Mouse (Mus musculus) kidney, postnatal 25 days (tissue): ENCODE results near the gene Lmo2.
"Not testable (repeated sequence)": the region's sequence is repeated elsewhere in the genome, so short reads cannot be mapped to it uniquely, and the experiment has no call there.

Experiments
- DNase-seq, 2 experiments: peaks; one replicate each; pipeline ENCODE4 v3.0.0; 2021; ENCODE audit warnings: mixed read lengths in 2 of 2

Lmo2 gene

DNA sequence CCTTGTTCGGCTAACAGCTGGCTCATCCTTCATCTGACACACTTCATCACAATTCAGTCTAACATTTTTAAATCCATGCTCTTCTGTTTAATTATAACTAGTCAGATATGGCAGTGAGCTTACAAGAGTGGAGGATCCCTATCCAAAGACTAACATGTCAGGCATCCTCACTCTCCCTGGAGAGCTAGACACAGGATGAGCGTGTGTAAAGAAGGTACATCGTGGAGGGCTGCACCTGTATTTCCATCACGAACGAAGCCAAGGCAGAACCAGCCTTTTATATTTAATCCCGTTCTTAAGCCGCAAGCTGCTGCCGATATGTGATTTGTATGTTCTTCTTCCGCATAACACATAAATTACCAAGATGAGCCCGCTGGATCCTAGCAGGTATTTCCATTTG is 25.4 kb downstream of the Lmo2 start:
- DNase-seq = no peak

DNA sequence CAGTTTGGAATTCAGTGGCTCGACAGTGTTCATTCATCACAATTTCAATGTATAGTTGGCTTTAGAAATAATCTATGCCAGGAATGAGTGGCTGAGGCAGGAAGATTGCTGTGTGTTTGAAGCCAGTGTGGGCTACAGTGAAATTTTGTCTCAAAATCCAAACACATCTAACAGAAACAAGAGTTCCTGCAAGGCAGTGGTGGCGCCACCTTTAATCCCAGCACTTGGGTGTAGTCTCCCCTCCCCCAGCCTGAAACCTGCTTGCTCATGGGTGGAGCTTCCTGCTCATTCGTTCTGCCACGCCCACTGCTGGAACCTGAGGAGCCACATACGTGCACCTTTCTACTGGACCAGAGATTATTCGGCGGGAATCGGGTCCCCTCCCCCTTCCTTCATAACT is 29.8 kb downstream of the Lmo2 start:
- not testable (repeated sequence) for DNase-seq

DNA sequence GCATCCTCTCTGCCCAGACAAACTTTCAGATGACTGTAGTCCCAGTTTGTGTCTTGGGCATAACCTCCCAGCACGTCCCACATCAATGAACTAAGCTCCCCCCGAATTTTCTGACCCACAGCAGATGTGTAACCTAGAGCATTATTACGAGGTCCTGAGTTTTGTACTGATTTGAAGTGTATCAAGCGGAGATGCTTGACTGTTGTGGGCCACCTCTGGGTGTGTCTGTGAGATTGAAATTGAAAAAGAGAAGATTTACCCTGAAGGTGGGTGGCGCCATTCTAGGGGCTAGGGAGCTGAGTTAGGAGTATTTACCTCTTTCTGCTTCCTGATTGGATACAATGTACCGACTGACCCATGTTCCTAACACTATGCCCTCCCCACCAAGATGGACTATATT is 31.9 kb downstream of the Lmo2 start:
- DNase-seq = no peak

DNA sequence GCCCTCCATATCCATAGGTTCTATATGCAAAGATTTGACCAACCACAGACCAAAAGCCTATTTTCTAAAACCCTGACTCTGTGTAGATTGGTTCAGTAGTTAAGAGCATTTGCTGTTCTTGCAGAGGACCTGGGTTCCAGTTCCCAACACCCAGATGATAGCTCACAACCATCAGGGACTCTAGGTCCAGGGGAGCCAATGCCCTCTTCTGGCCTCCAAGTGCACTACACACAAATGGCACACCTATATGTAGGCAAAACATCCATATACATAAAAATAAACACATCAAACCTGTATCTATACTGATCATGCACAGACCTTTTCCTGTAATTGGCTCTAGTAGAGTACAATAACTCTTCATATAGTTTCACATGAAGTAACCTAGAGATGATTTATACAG is 33.5 kb downstream of the Lmo2 start:
- DNase-seq = no peak

DNA sequence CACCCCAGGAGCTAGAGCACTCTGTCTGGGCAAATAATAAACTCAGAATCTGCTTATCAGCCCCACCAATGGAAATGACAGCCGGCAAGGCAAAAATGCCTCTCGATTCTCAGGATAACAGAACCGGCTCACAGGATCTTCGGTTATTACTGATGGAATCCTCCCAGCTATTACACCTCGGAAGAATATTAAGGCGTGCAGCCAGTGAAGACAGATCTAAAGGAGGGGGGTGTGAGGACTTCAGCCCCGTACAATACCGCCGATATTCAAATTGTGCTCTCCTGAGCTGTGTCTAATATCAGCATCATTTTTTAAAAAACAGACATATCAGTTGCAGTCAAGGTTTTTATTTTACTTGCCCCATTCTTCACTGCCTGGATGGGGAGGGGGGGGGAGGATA is 34.4 kb downstream of the Lmo2 start:
- no peak for DNase-seq

DNA sequence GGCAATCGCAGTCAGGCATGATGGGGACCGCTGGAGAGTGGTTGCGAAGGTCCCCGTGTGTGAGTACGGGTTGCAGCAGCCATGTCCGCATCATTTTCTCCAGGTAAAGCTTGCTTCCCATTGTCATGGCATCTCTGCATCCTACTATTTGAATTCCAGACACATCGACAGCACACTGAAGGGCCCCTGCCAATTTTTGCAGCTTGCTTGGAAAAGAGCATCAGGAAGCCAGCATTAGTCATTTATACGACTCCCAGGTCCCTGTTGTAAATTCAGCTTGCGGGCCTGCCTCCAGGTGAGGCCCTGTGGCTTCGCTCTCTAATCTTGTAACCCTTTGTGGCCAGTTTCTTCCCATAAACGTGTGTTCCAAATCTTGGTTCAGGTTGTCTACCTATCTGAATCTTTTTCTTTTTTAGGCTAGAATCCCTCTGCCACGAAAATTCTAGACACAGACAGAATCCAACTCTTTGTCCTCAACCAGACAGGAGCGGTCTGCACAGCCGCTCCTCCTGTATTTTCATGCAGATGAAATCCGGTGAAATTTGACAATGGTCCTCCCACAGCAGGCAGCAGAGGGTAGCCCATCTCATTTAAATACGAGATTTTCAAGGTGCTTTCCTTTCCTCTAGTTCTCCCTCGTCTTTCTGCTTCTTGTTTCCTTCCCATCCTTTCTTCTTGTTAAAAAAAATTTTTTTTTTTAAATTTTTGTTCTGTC is 35.0 kb downstream of the Lmo2 start:
- no peak for DNase-seq

DNA sequence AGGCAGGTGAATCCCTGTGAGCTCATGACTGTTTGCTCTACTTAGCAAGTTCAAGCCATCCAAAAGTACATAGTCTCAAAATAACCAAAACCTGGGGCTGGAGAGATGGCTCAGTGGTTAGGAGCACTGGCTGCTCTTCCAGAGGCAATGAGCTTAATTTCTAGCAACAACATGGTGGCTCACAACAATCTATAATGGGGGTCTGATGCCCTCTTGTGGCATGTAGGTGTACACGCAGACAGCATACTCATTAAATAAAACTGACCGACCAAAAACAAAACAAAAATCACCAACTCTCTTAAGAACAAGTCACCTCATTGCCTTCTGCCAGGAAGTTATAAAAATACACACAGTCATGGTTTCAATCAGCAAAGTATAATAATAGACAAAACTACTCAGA is 43.3 kb downstream of the Lmo2 start:
- DNase-seq = no peak

DNA sequence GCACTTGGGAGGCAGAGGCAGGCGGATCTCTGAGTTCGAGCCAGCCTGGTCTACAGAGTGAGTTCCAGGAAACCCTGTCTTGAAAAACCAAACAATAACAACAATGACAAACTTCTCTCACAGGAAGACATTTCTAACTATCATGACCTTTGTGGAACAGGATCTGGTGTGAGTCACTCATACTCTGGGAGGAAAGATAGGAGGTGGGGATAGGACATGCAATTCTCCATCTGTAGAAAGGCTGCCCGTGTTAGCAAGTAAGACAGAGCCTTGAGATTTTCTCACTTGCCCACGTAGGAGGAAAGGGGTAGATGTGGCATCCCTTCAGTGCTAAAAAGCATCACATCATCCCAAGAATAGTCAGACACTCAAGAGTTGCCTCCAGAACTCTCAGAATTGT is 44.1 kb downstream of the Lmo2 start:
- DNase-seq = no peak

DNA sequence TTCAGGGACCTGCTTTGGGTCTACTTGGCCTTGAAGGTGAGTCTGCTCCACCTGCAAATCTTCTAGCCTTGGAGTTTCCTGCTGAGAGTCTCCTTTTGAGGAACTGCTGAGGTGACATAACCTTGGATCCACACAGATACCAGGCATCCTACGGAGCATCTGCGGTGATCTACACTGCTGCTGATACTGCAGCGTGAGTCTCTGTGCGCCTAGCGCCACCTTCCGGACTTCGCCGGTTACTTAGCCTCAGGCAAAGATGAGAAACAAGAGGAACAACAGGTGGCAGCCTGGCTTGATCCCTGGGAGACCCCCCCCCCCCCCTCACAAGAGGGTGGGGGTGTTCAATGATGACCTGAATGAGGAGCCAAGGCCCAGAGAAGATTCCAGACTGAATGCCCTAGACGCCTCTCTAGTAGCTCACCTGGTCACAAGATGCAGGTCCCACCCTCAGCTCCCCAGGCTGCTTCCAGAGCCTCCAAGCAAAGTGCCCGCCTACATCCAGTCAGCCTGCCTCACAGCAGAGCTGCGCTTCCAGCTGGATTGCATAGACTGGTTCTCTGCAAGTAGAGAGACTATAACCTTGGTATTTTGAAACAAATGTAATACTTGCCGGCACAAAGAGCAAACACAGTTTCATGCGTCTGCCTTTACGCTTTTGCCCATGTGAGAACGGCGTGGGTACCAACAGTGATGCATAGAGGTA is 45.1 kb downstream of the Lmo2 start:
- peak; percentile 42 to 50 for DNase-seq

DNA sequence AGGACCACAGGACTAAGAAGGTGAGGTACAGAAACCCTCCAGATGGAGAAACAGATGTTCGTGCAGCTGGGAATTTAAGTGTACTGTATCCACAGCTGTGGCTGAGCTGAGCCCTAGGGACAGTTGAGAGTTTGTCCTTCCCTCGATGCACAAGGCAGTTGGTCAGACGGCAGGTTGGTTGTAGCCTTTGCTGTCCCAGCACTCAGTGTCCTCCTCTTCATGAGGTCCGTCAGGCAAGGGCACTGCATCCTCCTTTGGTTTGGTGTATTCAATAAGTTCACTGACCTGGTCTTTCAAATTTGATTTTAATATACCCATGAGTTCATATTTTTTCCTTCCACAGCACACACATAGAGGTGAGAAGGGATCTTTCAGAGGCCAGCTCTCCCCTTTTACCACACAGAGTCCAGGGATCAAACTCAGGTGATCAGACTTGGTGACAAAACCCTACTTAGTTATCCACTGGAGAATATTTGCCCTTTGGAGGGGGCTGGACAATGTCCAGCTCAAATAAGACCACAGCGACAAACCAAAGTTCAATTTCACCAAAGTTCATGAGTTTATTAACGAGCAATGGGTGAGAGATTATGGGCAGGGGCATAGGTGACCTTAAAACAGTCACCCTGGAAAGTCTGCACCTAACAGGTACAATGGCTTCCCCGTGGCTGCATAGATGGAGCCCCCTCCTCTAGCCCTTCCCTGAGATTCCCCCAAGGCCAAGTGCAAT is 50.2 kb downstream of the Lmo2 start:
- no peak for DNase-seq

DNA sequence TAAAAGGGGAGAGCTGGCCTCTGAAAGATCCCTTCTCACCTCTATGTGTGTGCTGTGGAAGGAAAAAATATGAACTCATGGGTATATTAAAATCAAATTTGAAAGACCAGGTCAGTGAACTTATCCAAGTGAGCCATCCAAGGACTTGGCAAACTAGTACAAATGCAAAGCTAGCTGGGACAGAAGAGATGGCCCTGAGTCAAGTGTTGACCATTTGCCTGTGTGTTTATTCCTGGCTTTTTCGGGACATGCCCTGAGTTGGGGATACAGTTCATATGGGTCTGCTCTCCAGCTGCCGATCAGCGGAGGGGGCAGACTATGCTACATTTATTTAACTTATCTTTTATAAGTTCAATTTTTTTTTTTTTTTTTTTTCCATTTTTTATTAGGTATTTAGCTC is 51.1 kb downstream of the Lmo2 start:
- DNase-seq = not testable (repeated sequence)

DNA sequence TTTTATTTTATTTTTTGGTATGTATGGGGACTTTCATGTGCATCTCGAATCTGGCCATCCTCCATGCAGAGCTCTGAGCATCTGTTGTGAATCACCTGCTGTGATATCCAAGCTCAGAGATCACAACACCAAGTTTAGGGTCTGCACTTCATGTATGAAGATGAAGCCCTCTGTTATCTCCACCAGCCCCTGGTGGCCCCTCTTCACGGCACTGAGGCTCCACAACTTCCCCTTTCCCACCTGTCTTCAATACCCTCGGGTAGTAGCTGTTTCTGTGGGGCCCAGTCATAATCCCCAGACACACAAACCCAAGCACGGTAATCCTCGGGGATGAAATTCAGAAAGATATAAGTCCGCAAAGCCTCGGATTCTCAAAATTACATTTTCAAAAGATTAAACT is 65.3 kb downstream of the Lmo2 start:
- no peak for DNase-seq

DNA sequence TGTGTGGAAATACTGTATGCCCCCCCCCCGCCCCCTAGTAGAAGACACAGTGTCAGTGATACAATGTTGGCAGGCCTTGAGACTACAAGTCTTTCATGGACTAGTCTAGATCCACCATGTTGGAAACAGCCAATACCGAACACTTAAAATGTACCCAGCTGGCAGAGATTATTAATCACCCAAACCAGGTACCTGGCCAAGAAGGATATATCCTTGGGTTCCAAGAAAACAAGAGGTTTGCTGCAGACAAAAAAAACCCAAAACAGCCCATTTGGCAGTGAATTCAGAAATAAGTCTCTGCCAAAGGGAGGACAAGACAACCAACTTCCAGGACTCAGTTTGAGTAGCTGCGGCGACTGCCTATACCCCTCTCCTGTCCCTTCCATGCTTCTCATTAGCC is 66.9 kb downstream of the Lmo2 start:
- no peak for DNase-seq

DNA sequence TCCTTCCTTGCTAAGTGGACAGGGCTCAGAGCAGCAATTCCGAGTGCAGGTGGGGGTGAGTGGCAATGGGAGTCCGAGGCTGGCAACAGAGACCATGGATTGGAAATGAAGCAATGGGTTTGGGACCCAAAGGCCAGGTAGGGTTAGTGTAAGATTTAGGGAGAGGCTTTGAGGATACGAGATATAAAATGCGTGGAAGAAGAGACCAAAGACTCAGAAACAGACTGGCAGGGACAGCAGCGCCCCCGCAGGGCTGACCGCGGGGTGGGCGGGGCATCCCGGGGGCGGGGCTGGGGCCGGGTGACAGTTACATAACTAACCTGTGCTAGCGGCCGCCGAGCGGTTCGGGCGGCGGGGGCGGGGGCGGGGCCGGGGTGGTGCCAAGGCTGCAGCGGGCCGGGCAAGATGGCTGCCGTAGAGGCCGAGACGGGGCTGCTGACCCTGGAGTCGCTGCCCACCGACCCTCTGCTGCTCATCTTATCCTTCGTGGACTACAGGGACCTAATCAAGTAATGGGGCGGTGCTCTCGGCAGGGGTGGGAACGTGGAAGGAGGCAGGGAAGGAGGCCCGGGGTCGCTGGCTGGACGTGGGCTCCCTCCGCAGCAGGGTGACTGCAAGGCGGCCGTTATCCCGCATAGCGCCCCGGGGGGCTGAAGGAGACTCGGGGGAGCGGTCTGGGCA is 69.8 kb downstream of the Lmo2 start, which contains the start of gene Fbxo3:
Gene Fbxo3 (plus strand): TSS at position 264 of the 681 bp plus-strand sequence.
- DNase-seq = peak; percentile 86 to 94

DNA sequence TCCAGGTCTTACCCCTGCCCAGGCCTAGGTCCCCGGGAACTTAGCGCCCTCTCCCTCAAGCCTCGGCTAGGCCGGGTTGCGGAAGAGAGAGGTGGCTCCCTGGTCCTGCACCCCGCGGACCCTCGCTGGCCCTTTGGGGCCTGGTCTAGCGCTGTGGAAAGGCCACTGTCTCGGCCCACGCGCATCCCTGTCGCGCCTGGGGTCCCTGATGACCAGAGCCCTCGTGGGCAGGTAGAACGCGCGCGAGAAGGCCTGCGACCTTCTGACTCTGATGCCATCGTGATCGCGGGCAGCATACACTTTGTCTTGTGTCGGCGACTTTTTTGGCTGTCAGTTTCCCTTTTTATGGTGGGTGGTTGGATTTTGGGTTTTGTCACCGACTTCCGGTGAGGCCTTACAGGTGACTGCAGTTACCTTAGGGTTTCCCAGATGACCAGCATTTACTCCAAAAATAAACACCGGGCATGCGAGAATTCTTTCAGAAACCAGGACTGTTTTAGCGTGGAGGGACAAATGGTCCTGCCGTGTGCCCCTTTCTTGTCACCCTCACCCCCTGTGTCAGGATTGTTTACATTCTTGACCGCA is 70.4 kb downstream of the Lmo2 start, which contains the start of gene 4931422A03Rik:
Gene 4931422A03Rik (minus strand): TSS at position 223 of the 585 bp plus-strand sequence.
- DNase-seq = peak in 1 of 2 experiments; percentile 26

DNA sequence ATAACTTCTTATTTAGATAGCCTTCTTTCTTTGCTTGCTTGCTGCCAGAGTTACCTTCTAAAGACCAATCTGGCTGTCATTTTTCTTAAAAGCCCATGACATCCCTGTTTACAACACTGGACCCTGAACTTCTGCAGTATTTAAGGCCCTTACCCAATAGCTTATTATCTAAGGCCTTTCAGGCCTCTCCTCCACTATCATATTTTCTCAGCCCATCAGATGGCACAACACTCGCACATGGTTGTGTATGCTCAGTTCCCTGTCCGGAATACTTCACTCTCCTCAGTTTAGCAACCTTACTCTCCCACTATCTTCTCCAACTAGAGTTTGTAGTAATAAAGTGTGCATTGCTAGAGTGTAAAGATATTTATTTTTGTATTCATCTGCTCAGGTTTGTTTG is 71.3 kb downstream of the Lmo2 start:
- DNase-seq = no peak

DNA sequence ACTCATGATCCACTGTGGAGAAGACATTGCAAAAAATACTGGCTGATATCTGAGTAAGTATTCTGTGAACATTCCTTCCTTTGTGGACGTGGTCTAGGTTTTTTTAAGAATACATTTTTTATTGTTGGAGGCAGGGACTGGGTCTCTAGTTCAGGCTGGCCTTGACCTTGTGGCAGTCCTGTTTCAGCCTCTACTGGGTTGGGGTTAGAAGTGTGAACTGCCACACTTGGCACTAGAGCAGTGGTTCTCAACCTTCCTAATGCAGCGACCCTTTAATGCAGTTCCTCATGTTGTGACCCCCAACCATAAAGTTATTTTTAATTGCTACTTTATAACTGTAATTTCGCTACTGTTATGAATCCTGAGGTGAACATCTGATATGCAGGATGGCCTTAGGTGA is 72.6 kb downstream of the Lmo2 start:
- DNase-seq = no peak
